Mouse (Mus musculus): ENCODE results near the gene Stox1. TPM values are rescaled to one million over a fixed set of nuclear protein-coding genes. Genes with fewer than 3 reads are reported as not detected.

Stox1 gene
- polyA plus RNA-seq, 1 experiment from 2014 or later, result 4.3 TPM

DNA sequence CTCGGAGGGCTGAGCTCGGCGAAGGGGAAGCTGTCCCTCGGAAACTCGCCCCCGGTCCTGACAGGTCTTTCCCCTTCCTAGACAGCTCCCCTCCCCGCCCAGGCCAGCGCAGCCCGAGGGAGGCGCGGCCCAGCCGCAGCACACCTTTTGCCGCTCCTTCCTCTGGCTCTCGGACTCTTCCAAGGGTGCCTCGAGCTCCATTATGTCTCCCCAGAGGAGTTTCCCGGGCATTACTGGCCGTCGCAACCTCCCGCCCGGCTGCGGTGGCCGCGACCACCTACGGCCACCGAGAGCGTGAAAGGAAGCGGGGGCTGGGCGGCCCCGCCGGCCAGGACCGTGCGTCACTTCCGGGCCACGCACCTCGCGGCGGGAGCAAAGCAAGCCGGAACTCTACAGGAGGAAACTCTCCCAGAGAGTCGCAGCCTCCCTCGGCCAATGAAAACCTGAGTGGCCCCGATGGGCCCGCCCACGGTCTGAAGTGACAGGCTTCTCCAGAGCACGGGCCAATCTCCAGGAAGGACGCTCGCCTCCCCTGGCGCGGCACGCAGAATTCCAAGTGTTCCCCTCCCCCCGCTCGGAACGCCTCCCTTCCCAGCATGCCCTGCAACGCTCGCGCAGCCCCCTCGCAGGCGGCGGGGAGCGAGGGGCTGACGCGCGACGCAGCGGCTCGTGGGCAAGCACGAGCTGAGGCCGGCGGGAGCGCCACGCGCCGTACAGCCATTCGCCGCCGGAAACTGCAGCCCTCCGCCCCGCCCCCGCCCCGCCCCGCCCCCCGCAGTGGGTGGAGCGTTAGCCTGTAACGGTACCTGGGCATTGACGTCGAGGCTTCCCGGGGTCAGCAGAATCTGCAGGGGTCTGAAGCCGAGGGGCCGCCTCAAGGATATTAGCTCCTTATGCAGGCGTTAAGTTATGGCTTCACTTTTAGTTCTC is 74.8 kb downstream of the Stox1 start, which contains the start of gene Ddx50:
Ddx50 (minus strand) TSS at position 338 of the 930 bp plus-strand sequence.
- peaks cover 3% of the 10 kb centered on the region for H3K36me3 ChIP-seq (ENCODE audit: control insufficient read depth, insufficient read depth, low read length)
- peak within 1 kb of the TSS; percentile 87 for H3K4me3 ChIP-seq (ENCODE audit: low read length)
- peaks cover 12% of the 10 kb centered on the region for H3K4me1 ChIP-seq (ENCODE audit: control insufficient read depth, insufficient read depth, low read depth, low read length)
- WGBS, result under 1% methylated on average over 81 of the region's 89 CpGs
- peak within 1 kb of the TSS; percentile 91 for H3K4me2 ChIP-seq (ENCODE audit: low read length)
- peak; percentile 100 for ATAC-seq
- peak within 1 kb of the TSS; percentile 89 for H3K9ac ChIP-seq (ENCODE audit: low read depth, low read length)
- no peaks in the 10 kb centered on the region for H3K9me3 ChIP-seq (ENCODE audit: control insufficient read depth, low read length)
- H3K27ac ChIP-seq (ENCODE audit: low read depth, low read length), result peak within 1 kb of the TSS; percentile 96
- no peaks in the 10 kb centered on the region for H3K27me3 ChIP-seq (replicated peaks; ENCODE audit: control insufficient read depth, insufficient read depth, low read length)

DNA sequence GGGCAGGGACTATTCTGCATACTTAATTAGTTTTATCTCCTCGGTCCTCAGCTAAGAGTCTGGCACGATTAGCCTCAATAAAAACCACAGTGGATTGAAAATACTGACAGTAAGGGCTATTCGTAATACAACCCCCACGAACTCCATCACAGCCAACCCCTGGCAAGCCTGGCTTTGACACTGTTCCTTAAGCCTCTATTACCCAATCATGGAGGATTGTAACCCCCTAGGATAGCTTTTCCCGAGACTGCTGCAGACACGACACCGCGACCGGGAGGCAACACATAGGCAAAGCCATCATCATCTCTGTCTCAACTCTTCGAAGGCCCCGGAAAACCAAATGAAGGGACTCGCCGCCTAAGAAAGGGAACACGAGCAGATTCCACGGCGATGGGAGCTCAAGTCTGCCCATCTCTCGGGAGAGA is 75.6 kb downstream of the Stox1 start:
- Histone ChIP-seq H3K27me3 (replicated peaks; ENCODE audit: control insufficient read depth, insufficient read depth, low read length) (no peaks in the 10 kb centered on the region), H3K9me3 (ENCODE audit: control insufficient read depth, low read length) (no peaks in the 10 kb centered on the region), H3K9ac (ENCODE audit: low read depth, low read length) (peak overlapping the region; percentile 89), H3K4me1 (ENCODE audit: control insufficient read depth, insufficient read depth, low read depth, low read length) (peaks cover 12% of the 10 kb centered on the region), H3K4me3 (ENCODE audit: low read length) (peak overlapping the region; percentile 87), H3K4me2 (ENCODE audit: low read length) (peak overlapping the region; percentile 91), H3K36me3 (ENCODE audit: control insufficient read depth, insufficient read depth, low read length) (peaks cover 3% of the 10 kb centered on the region), H3K27ac (ENCODE audit: low read depth, low read length) (peak overlapping the region; percentile 96)
- WGBS, result 0% methylated on average over 17 of the region's 17 CpGs
- no peak for ATAC-seq

Small RNA genes within 50 kb of the gene (microRNA-seq; reads per million reads assigned to microRNA genes)
- not detected for gene Mir7215

Other genes starting within 250 kb of the Stox1 start
- gene Vps26a, start 239.3 kb downstream of the Stox1 start, polyA plus RNA-seq (2015; fragmentation: Nextera tagmentation; extraction: Ambion mirVana), result 60.5 and 61.1 TPM in 2 replicates
- 10.0 and 14.0 TPM in 2 replicates for gene Srgn, start 198.7 kb downstream of the Stox1 start, polyA plus RNA-seq (2015; fragmentation: Nextera tagmentation; extraction: Ambion mirVana)
- gene Kif1bp, start 147.7 kb downstream of the Stox1 start, polyA plus RNA-seq (2015; fragmentation: Nextera tagmentation; extraction: Ambion mirVana), result 73.2 and 73.6 TPM in 2 replicates
- gene Ddx21, start 123.8 kb downstream of the Stox1 start, polyA plus RNA-seq (2015; fragmentation: Nextera tagmentation; extraction: Ambion mirVana), result 10.6 and 13.9 TPM in 2 replicates
- gene Ddx50, start 74.9 kb downstream of the Stox1 start, polyA plus RNA-seq (2015; fragmentation: Nextera tagmentation; extraction: Ambion mirVana), result 76.3 and 82.0 TPM in 2 replicates
- gene Ccar1, start 66.2 kb upstream of the Stox1 start, polyA plus RNA-seq (2015; fragmentation: Nextera tagmentation; extraction: Ambion mirVana), result 86.0 and 95.9 TPM in 2 replicates
- 38.7 and 39.5 TPM in 2 replicates for gene Tet1, start 182.9 kb upstream of the Stox1 start, polyA plus RNA-seq (2015; fragmentation: Nextera tagmentation; extraction: Ambion mirVana)
- 15.0 and 15.6 TPM in 2 replicates for gene Slc25a16, start 194.5 kb upstream of the Stox1 start, polyA plus RNA-seq (2015; fragmentation: Nextera tagmentation; extraction: Ambion mirVana)
- 4.0 and 5.1 TPM in 2 replicates for gene Dna2, start 220.9 kb upstream of the Stox1 start, polyA plus RNA-seq (2015; fragmentation: Nextera tagmentation; extraction: Ambion mirVana)